Mouse (Mus musculus) stomach, embryonic 15.5 days (tissue): ENCODE data around the gene Gm3435. TPM values are rescaled to one million over a fixed set of nuclear protein-coding genes. Genes with fewer than 3 reads are reported as not detected.
"Not testable (repeated sequence)": the region's sequence is repeated elsewhere in the genome, so short reads cannot be mapped to it uniquely, and the experiment has no call there.

Experiments
- ATAC-seq: fragments of 200-750 bp; cut with Nextera tagmentation; 2 replicates; pipeline ENCODE4 v1.8.0; 2017; ENCODE audit warnings: low read depth, moderate number of reproducible peaks, moderate TSS enrichment; ENCODE audit not compliant: insufficient read depth, low FRiP score
- H3K27ac ChIP-seq: fragments of 300-500 bp; sonication (generic); 2 replicates; pipeline ENCODE4 v1.5.1; 2015; ENCODE audit warnings: mild to moderate bottlenecking, inconsistent platforms
- H3K27me3 ChIP-seq: fragments of 300-500 bp; sonication (generic); replicated peaks from 2 replicates; pipeline ENCODE4 v1.6.1; 2015; ENCODE audit warnings: inconsistent platforms
- H3K36me3 ChIP-seq: fragments of 300-500 bp; sonication (generic); 2 replicates; pipeline ENCODE4 v1.6.1; 2015; ENCODE audit warnings: inconsistent platforms
- H3K4me1 ChIP-seq: fragments of 300-500 bp; sonication (generic); 2 replicates; pipeline ENCODE4 v1.6.1; 2015; ENCODE audit warnings: inconsistent platforms
- H3K4me2 ChIP-seq: fragments of 300-500 bp; sonication (generic); 2 replicates; pipeline ENCODE4 v1.6.1; 2015; ENCODE audit warnings: mild to moderate bottlenecking, inconsistent platforms
- H3K4me3 ChIP-seq: fragments of 300-500 bp; sonication (generic); replicated peaks from 2 replicates; pipeline ENCODE4 v1.5.1; 2015; ENCODE audit warnings: inconsistent platforms
- H3K9ac ChIP-seq: fragments of 300-500 bp; sonication (generic); 2 replicates; pipeline ENCODE4 v1.6.1; 2015; ENCODE audit warnings: inconsistent platforms
- H3K9me3 ChIP-seq: fragments of 300-500 bp; sonication (generic); 2 replicates; pipeline ENCODE4 v1.6.1; 2016; ENCODE audit warnings: inconsistent platforms
- WGBS: fragments of 180-500 bp; shearing (Covaris S2); methylation state at CpG from one replicate; pipeline ENCODE4 v1.1.7; 2015; 5-methylcytosine and 5-hydroxymethylcytosine counted together
- polyA plus RNA-seq: library from polyadenylated mRNA; unstranded; fragments of >200 nt; fragmentation: Nextera tagmentation; extraction: Ambion mirVana; gene quantifications from 2 replicates; pipeline ENCODE4 v1.2.1, GENCODE M21; 2015

The Gm3435 gene
- polyA plus RNA-seq, 1 experiment from 2014 or later: 8.3 TPM

GRCm38 (mm10) chr17:14994140-14994539 lies 15.8 kb upstream of the Gm3435 start:
- ATAC-seq, H3K27ac ChIP-seq, H3K36me3 ChIP-seq, H3K4me1 ChIP-seq, H3K9ac ChIP-seq, H3K9me3 ChIP-seq, H3K27me3 ChIP-seq, H3K4me2 ChIP-seq, H3K4me3 ChIP-seq: not testable (repeated sequence)
- no CpG with 5 or more reads among the region's 5 CpGs for WGBS

GRCm38 (mm10) chr17:15000047-15000446 lies 9.9 kb upstream of the Gm3435 start:
- not testable (repeated sequence) for H3K4me3 ChIP-seq, H3K27me3 ChIP-seq, H3K9ac ChIP-seq, H3K9me3 ChIP-seq, H3K4me2 ChIP-seq, H3K36me3 ChIP-seq, H3K4me1 ChIP-seq, H3K27ac ChIP-seq
- ATAC-seq: peak; percentile 44; the same call in 1 of the 2 replicates
- WGBS: no CpG with 5 or more reads among the region's 4 CpGs

- not testable (repeated sequence) for H3K9ac ChIP-seq, H3K9me3 ChIP-seq, H3K27ac ChIP-seq, H3K4me1 ChIP-seq, H3K4me2 ChIP-seq, H3K36me3 ChIP-seq, H3K27me3 ChIP-seq, H3K4me3 ChIP-seq, ATAC-seq
- WGBS: no CpG with 5 or more reads among the region's 3 CpGs
Measured at GRCm38 (mm10) chr17:15009088-15009487, 888 bp upstream of the Gm3435 start.

- WGBS: 79% methylated on average over 3 of the region's 3 CpGs
- H3K4me1 ChIP-seq, H3K4me2 ChIP-seq, H3K9ac ChIP-seq, H3K4me3 ChIP-seq, H3K27me3 ChIP-seq, ATAC-seq, H3K9me3 ChIP-seq, H3K36me3 ChIP-seq: not testable (repeated sequence)
- 0 out of 2 replicates have a peak overlapping the region, but pooled peaks have one; percentile 35 for H3K27ac ChIP-seq
Measured at GRCm38 (mm10) chr17:15021503-15022220, 11.7 kb downstream of the Gm3435 start.

- not testable (repeated sequence) for H3K27ac ChIP-seq, H3K9ac ChIP-seq, H3K4me2 ChIP-seq, H3K9me3 ChIP-seq, H3K36me3 ChIP-seq, H3K27me3 ChIP-seq, H3K4me3 ChIP-seq, H3K4me1 ChIP-seq
- WGBS: no CpG with 5 or more reads among the region's 97 CpGs
- peak; percentile 77 for ATAC-seq
Measured at GRCm38 (mm10) chr17:15023878-15024492, 14.0 kb downstream of the Gm3435 start.

- H3K4me3 ChIP-seq, H3K9ac ChIP-seq, H3K9me3 ChIP-seq, H3K36me3 ChIP-seq, H3K27me3 ChIP-seq, H3K27ac ChIP-seq, H3K4me1 ChIP-seq, H3K4me2 ChIP-seq: not testable (repeated sequence)
- no CpG with 5 or more reads among the region's 48 CpGs for WGBS
- peak; percentile 77 for ATAC-seq
Measured at GRCm38 (mm10) chr17:15024502-15025193, 14.7 kb downstream of the Gm3435 start.

- H3K36me3 ChIP-seq, H3K9me3 ChIP-seq, H3K4me1 ChIP-seq, H3K27me3 ChIP-seq, H3K9ac ChIP-seq, H3K4me2 ChIP-seq, ATAC-seq, H3K4me3 ChIP-seq, H3K27ac ChIP-seq: not testable (repeated sequence)
- WGBS: no CpG with 5 or more reads among the region's 6 CpGs
Measured at GRCm38 (mm10) chr17:15025513-15025912, 15.5 kb downstream of the Gm3435 start.

- not testable (repeated sequence) for H3K4me3 ChIP-seq, H3K27ac ChIP-seq, H3K9me3 ChIP-seq, H3K36me3 ChIP-seq, H3K4me2 ChIP-seq, H3K9ac ChIP-seq, H3K4me1 ChIP-seq, H3K27me3 ChIP-seq
- peak; percentile 51; the same call in 1 of the 2 replicates for ATAC-seq
- no CpG with 5 or more reads among the region's 4 CpGs for WGBS
Measured at GRCm38 (mm10) chr17:15031414-15031813, 21.4 kb downstream of the Gm3435 start.

- not testable (repeated sequence) for H3K36me3 ChIP-seq
- ATAC-seq: 0 out of 2 replicates have a peak, but pooled peaks have one; percentile 32
- no CpG with 5 or more reads among the region's 3 CpGs for WGBS
Measured at GRCm38 (mm10) chr17:15040455-15040854, 30.5 kb downstream of the Gm3435 start.

GRCm38 (mm10) chr17:15041175-15041729 lies 31.3 kb downstream of the Gm3435 start, which contains the start of the genes Ermard, Tcte3 and Gm3448:
Gene Ermard (plus strand): TSS chr17:15041208.
Gene Tcte3 (minus strand): TSS chr17:15041488.
Gene Gm3448 (minus strand): TSS chr17:15041537.
- not testable (repeated sequence) for H3K9ac ChIP-seq, H3K27me3 ChIP-seq, H3K9me3 ChIP-seq, H3K4me1 ChIP-seq, H3K27ac ChIP-seq, H3K4me3 ChIP-seq, H3K36me3 ChIP-seq, H3K4me2 ChIP-seq
- peak; percentile 98 for ATAC-seq
- no CpG with 5 or more reads among the region's 56 CpGs for WGBS

More at GRCm38 (mm10) chr17:15040455-15040854, 30.5 kb downstream of the Gm3435 start:
- H3K4me3 ChIP-seq, H3K4me1 ChIP-seq, H3K4me2 ChIP-seq, H3K9me3 ChIP-seq, H3K9ac ChIP-seq, H3K27ac ChIP-seq, H3K27me3 ChIP-seq: not testable (repeated sequence)

- not testable (repeated sequence) for ATAC-seq, H3K4me3 ChIP-seq, H3K27me3 ChIP-seq, H3K4me2 ChIP-seq, H3K9ac ChIP-seq, H3K36me3 ChIP-seq, H3K4me1 ChIP-seq, H3K27ac ChIP-seq, H3K9me3 ChIP-seq
- no CpG with 5 or more reads among the region's 1 CpGs for WGBS
Measured at GRCm38 (mm10) chr17:15050338-15050737, 40.4 kb downstream of the Gm3435 start.

- H3K4me2 ChIP-seq, H3K4me3 ChIP-seq, H3K9ac ChIP-seq, H3K27me3 ChIP-seq, H3K27ac ChIP-seq, H3K9me3 ChIP-seq, H3K4me1 ChIP-seq, ATAC-seq, H3K36me3 ChIP-seq: not testable (repeated sequence)
- WGBS: 73% methylated on average over 1 of the region's 1 CpGs
Measured at GRCm38 (mm10) chr17:15052766-15053165, 42.8 kb downstream of the Gm3435 start.
